Mouse (Mus musculus) stomach, embryonic 15.5 days (tissue): ENCODE measurements around the gene Rcor1. TPM values are rescaled to one million over a fixed set of nuclear protein-coding genes. Genes with fewer than 3 reads are reported as not detected.

ENCODE experiments used
- ATAC-seq: fragments of 200-750 bp; cut with Nextera tagmentation; 2 replicates; pipeline ENCODE4 v1.8.0; 2017; ENCODE audit warnings: low read depth, moderate number of reproducible peaks, moderate TSS enrichment; ENCODE audit not compliant: insufficient read depth, low FRiP score
- H3K27ac ChIP-seq: fragments of 300-500 bp; sonication (generic); 2 replicates; pipeline ENCODE4 v1.5.1; 2015; ENCODE audit warnings: mild to moderate bottlenecking, inconsistent platforms
- H3K27me3 ChIP-seq: fragments of 300-500 bp; sonication (generic); replicated peaks from 2 replicates; pipeline ENCODE4 v1.6.1; 2015; ENCODE audit warnings: inconsistent platforms
- H3K36me3 ChIP-seq: fragments of 300-500 bp; sonication (generic); 2 replicates; pipeline ENCODE4 v1.6.1; 2015; ENCODE audit warnings: inconsistent platforms
- H3K4me1 ChIP-seq: fragments of 300-500 bp; sonication (generic); 2 replicates; pipeline ENCODE4 v1.6.1; 2015; ENCODE audit warnings: inconsistent platforms
- H3K4me2 ChIP-seq: fragments of 300-500 bp; sonication (generic); 2 replicates; pipeline ENCODE4 v1.6.1; 2015; ENCODE audit warnings: mild to moderate bottlenecking, inconsistent platforms
- H3K4me3 ChIP-seq: fragments of 300-500 bp; sonication (generic); replicated peaks from 2 replicates; pipeline ENCODE4 v1.5.1; 2015; ENCODE audit warnings: inconsistent platforms
- H3K9ac ChIP-seq: fragments of 300-500 bp; sonication (generic); 2 replicates; pipeline ENCODE4 v1.6.1; 2015; ENCODE audit warnings: inconsistent platforms
- H3K9me3 ChIP-seq: fragments of 300-500 bp; sonication (generic); 2 replicates; pipeline ENCODE4 v1.6.1; 2016; ENCODE audit warnings: inconsistent platforms
- WGBS: fragments of 180-500 bp; shearing (Covaris S2); methylation state at CpG from one replicate; pipeline ENCODE4 v1.1.7; 2015; 5-methylcytosine and 5-hydroxymethylcytosine counted together
- polyA plus RNA-seq: library from polyadenylated mRNA; unstranded; fragments of >200 nt; fragmentation: Nextera tagmentation; extraction: Ambion mirVana; gene quantifications from 2 replicates; pipeline ENCODE4 v1.2.1, GENCODE M21; 2015

Gene Rcor1
- polyA plus RNA-seq, 1 experiment from 2014 or later = 12.3 TPM

DNA sequence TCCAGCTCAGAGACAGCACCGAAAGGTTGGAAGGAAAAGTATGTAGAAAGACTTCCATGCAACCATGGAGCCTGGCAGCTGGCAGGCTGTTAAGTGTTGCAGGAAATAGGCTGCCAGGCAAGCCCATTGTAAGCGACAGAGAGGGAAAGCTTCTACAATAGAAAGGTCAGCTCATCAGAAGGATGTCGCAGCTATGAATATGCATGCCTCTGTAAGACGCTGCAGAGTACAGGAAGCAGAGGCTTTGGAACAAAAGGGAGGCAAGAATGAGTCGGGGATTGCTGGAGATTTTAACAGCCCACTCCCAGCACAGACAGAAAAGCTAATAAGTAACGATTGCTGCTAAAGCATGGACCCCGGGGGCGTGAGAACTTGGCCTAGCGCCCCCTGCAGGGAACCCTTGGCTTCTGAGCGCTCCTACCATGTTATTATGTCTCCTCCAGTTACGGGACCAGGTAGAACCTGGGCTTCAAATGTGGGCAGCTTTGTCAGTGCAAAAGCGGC, 103.9 kb downstream of the Rcor1 start:
- ATAC-seq = peak; percentile 11; the same call in 1 of the 2 replicates
- H3K27me3 ChIP-seq = no peaks in the 10 kb centered on the region
- no peaks in the 10 kb centered on the region for H3K36me3 ChIP-seq
- no peak overlapping the region for H3K9ac ChIP-seq
- no peak overlapping the region for H3K4me3 ChIP-seq
- no peak overlapping the region for H3K27ac ChIP-seq
- 0 out of 2 replicates have a peak overlapping the region, but pooled peaks have one; percentile 6 for H3K4me2 ChIP-seq
- WGBS = 25% methylated on average over 12 of the region's 12 CpGs
- no peaks in the 10 kb centered on the region for H3K9me3 ChIP-seq
- H3K4me1 ChIP-seq = peaks cover 23% of the 10 kb centered on the region; the same call in 1 of the 2 replicates

DNA sequence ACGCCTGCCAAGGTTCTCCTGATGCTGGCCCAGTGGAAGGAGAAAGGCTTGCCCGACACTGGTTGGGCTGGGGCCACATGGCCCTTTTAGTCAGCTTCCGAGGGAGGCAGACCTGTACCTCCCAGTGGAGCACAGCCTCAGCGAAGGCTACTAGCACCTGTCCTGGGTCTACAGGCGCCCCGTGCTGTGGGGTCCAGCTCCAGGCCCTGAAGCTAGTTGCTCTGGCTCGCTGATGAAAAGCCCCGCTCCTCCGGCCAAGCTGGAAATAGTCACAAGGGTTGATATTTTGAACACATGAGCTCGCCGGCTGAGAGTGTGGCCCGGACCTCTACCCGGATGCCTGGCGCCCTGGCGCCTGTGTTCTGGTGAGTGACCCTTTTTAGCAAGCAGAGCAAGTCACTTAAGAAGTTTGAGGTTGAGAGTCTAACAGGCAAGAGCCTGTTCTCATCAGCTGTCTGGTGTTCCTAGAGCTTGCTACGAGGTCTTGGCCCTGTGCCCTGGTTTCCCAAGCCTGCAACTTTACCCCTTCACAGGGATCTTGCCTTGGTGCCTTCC, 104.4 kb downstream of the Rcor1 start:
- Histone ChIP-seq H3K36me3 (no peaks in the 10 kb centered on the region), H3K4me1 (peaks cover 23% of the 10 kb centered on the region; the same call in 1 of the 2 replicates), H3K9ac (no peak overlapping the region), H3K4me2 (0 out of 2 replicates have a peak overlapping the region, but pooled peaks have one; percentile 6), H3K9me3 (no peaks in the 10 kb centered on the region), H3K4me3 (no peak overlapping the region), H3K27ac (no peak overlapping the region), H3K27me3 (no peaks in the 10 kb centered on the region)
- 66% methylated on average over 16 of the region's 16 CpGs for whole genome bisulfite sequencing
- 0 out of 2 replicates have a peak, but pooled peaks have one; percentile 11 for ATAC-seq

DNA sequence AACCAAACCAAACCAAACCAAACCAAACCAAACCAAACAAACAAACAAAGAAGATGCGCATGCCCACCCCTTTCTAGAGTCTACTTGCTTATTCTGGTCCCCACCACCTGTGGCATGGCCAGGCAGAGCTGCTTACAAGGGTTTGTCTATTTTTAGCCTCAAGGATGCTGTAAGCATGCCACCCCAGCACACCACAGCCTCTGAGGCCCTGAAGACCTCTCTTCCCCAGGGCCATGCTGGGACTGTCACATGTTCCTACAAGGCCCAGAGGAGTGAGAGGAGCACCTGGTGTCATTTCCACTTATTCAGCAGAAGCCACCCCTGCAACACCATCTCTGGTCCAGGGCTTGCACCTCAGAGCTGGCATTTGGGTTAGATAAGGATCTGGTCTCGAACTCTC, 105.4 kb downstream of the Rcor1 start:
- Histone ChIP-seq H3K9me3 (no peaks in the 10 kb centered on the region), H3K27ac (no peak overlapping the region), H3K36me3 (no peaks in the 10 kb centered on the region), H3K4me1 (peaks cover 23% of the 10 kb centered on the region; the same call in 1 of the 2 replicates), H3K27me3 (no peaks in the 10 kb centered on the region), H3K4me2 (no peak overlapping the region), H3K4me3 (no peak overlapping the region), H3K9ac (no peak overlapping the region)
- WGBS = 82% methylated on average over 2 of the region's 2 CpGs
- no peak for ATAC-seq

DNA sequence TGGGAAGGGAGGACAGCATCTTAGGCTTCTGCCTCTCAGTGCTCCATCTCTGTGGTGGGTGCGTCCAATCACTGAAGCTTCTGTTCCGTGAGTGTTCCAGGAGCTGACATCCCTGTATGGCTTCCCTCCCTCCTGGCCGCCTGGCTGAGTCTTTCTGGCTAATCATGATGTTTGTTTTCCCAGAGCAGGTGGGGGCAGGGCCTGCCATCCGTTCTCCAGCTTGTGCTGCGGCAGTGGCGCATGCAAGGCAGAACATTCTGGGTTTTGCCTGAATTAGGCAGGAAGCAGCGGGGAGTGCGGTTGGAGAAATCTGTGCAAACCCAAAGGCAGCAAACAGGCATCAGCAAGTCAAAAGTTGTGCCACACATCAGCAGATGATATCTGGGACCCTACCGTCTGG, 106.1 kb downstream of the Rcor1 start:
- H3K9me3 ChIP-seq = no peaks in the 10 kb centered on the region
- WGBS = 37% methylated on average over 9 of the region's 9 CpGs
- H3K27ac ChIP-seq = no peak overlapping the region
- H3K36me3 ChIP-seq = no peaks in the 10 kb centered on the region
- peaks cover 23% of the 10 kb centered on the region; the same call in 1 of the 2 replicates for H3K4me1 ChIP-seq
- H3K4me3 ChIP-seq = no peak overlapping the region
- no peaks in the 10 kb centered on the region for H3K27me3 ChIP-seq
- 0 out of 2 replicates have a peak, but pooled peaks have one; percentile 11 for ATAC-seq
- H3K9ac ChIP-seq = no peak overlapping the region
- H3K4me2 ChIP-seq = no peak overlapping the region

DNA sequence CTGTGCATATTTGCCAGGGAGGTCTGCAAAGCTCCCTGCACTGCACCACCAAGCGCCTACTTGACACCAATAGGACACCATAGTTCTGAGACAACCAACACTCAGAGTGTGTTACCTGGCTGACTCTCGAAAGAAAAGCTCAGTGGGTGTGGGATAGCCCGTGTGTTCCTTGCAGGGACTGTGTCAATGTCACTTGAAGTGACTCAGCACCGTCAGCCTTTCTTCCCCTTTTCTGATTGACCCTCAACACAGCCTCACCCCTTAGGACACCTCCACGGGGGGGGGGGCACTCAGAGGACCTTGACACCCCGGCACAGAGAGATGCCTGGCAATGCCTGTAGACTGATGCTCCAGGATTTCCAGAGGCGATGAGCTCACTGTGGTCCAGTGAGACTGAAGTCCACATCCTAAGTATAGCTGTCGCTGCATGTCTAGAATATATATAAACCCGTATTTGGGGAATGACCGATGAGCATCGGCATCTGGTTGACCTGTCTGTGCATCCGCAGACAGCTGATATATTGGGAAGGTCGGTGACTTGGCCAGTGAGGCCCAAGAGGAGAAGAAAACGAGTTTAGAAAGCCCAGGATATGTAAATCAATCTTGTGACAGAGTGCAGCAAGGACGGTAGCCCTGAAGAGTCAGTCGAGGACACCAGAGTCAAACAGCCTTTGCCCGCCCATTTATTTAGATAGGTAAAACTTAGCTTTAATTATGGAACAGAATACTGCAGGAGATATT, 110.5 kb downstream of the Rcor1 start:
- peaks cover 8% of the 10 kb centered on the region; the same call in 1 of the 2 replicates for H3K4me1 ChIP-seq
- WGBS = 54% methylated on average over 17 of the region's 17 CpGs
- ATAC-seq = no peak
- peak overlapping the region; percentile 24; the same call in 1 of the 2 replicates for H3K4me2 ChIP-seq
- no peaks in the 10 kb centered on the region for H3K27me3 ChIP-seq
- no peaks in the 10 kb centered on the region for H3K9me3 ChIP-seq
- H3K4me3 ChIP-seq = no peak overlapping the region
- H3K27ac ChIP-seq = no peak overlapping the region
- H3K36me3 ChIP-seq = no peaks in the 10 kb centered on the region
- no peak overlapping the region for H3K9ac ChIP-seq

DNA sequence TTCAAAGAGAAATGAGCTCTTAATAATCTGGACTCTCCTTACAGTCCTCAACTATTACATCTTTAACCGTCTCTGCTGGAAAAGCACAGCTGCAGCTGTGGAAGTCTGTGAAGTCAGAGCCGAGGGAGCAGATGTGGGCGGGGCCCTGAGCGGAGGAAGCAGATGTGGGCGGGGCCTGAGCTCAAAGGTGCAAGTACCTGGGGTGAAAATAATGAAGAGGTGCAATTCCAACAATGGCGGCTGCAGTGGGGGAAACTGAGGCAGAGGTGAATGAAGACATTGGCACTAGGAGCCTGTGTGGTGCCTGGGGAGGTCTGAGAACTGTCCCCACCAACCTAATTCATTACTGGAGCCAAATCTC, 111.1 kb downstream of the Rcor1 start:
- WGBS = 6% methylated on average over 6 of the region's 6 CpGs
- Histone ChIP-seq H3K4me2 (peak overlapping the region; percentile 24; the same call in 1 of the 2 replicates), H3K27me3 (no peaks in the 10 kb centered on the region), H3K36me3 (no peaks in the 10 kb centered on the region), H3K4me3 (no peak overlapping the region), H3K9ac (no peak overlapping the region), H3K4me1 (peaks cover 4% of the 10 kb centered on the region; the same call in 1 of the 2 replicates), H3K27ac (no peak overlapping the region), H3K9me3 (no peaks in the 10 kb centered on the region)
- ATAC-seq = no peak; the same call in 1 of the 2 replicates

DNA sequence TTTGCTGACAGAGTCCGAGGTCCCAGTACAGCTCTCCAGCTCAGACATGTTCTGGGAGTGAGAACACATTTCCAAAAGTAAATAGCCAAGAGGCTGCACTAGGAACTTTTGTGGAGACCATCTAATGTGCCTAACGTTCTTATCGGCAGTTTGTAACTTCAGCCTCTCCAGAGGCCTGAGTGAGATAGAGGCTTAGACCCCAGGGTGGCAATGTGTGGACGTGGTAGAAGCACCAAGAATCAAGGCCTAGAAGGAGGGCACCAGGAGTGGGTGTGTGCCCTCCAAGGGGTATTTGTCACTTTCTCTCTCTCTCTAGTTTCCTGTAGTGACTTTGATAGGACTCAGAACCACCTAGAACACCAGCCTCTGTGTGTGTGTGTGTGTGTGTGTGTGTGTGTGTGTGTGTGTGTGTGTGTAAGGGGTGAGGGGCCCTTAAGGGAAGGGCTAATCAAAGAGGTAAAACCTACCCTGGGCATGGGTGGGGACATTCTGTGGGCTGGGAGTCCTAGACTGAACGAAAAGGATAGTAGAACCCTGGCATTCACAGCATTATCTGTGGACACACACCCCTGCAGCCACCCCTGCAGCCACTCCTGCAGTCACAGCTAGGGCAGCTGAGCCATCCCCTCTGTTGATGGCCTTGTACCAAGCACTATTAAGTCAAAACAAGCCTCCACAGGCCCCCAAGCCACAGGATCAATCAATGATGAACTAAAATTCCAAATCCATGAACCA, 112.4 kb downstream of the Rcor1 start:
- no peak overlapping the region for H3K27ac ChIP-seq
- peak; percentile 45; the same call in 1 of the 2 replicates for ATAC-seq
- no peaks in the 10 kb centered on the region for H3K27me3 ChIP-seq
- H3K9ac ChIP-seq = no peak overlapping the region
- H3K9me3 ChIP-seq = no peaks in the 10 kb centered on the region
- H3K4me1 ChIP-seq = no peaks in the 10 kb centered on the region
- H3K36me3 ChIP-seq = no peaks in the 10 kb centered on the region
- H3K4me2 ChIP-seq = no peak overlapping the region
- WGBS = 70% methylated on average over 5 of the region's 5 CpGs
- no peak overlapping the region for H3K4me3 ChIP-seq

DNA sequence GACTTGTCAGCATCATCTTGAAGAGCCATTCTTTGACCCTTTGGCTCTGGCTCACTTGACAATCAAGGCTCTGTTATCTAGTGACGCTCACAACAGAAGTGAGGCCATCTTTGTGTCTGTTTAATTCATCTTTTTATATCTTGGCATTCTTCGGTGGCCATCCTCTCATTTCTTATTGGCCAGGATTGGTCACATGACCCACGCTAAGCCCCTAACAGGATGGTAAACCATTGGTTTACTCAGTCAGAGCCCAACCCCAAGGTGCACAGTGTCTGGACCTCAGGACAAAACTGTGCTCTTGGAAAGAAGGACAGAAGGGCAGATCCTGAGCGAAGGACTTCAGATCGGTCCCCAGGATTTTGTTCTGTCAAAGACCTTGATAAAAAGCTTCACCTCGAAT, 113.4 kb downstream of the Rcor1 start:
- Histone ChIP-seq H3K9me3 (no peaks in the 10 kb centered on the region), H3K36me3 (no peaks in the 10 kb centered on the region), H3K27ac (no peak overlapping the region), H3K4me2 (no peak overlapping the region), H3K27me3 (no peaks in the 10 kb centered on the region), H3K4me3 (no peak overlapping the region), H3K9ac (no peak overlapping the region), H3K4me1 (no peaks in the 10 kb centered on the region)
- WGBS = 84% methylated on average over 6 of the region's 6 CpGs
- no peak for ATAC-seq

DNA sequence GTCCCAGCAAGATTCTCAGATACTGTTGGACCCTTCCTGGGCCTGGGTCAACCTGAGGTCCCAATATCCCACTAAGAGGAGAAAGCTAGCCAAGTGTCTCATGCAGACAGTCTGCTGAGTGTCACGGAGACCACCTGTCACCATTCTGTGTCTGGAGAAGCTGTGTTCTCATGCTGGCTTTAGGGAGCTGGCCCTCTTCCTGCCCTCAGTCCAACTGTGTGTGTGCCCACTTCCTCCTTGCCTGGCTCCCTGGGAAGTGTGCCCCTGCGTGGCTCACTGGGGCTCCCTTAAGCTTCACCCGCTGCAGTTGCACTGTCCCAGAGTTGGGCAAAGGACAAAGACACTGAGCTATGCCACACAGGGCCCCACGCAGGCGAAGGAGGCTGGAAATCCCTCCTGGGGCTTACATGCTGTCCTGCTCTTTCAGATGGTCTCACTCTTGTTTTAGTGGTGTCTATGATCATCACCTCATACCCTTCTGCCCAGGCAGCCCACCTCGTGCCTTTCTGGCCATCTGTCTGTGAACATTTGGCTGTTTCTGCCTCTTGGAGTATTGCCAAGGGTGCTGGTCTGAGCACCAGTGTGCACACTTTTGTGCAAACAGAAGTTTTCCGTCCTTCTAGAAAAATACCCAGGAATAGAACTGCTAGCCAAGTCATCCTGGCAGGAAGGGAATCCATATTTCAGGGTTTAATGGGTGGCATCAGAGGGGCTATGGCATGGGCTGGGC, 114.0 kb downstream of the Rcor1 start:
- no peak overlapping the region for H3K4me2 ChIP-seq
- 67% methylated on average over 7 of the region's 7 CpGs for WGBS
- H3K4me3 ChIP-seq = no peak overlapping the region
- no peaks in the 10 kb centered on the region for H3K36me3 ChIP-seq
- ATAC-seq = no peak
- no peaks in the 10 kb centered on the region for H3K4me1 ChIP-seq
- no peak overlapping the region for H3K9ac ChIP-seq
- H3K9me3 ChIP-seq = no peaks in the 10 kb centered on the region
- no peak overlapping the region for H3K27ac ChIP-seq
- H3K27me3 ChIP-seq = no peaks in the 10 kb centered on the region

DNA sequence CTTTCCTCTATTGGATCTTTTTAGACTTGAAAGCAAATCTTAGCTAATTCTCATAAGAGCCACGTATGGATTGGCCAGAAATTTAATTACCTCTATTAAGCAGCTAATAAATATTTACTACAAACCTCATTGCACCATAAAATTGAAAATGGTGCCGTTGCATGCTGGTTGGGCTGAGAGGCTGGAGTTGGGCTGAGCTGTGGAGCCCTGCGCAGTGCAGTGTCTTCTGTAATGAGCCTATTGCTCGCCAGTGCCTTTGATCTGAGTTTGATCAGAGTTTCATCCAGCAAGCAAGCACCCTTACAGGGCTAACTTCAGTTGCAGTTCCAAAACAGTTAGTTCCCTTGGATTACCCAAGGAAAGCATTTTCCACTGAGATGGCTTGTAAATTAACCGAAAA, 114.8 kb downstream of the Rcor1 start:
- Histone ChIP-seq H3K9me3 (no peaks in the 10 kb centered on the region), H3K27me3 (no peaks in the 10 kb centered on the region), H3K9ac (no peak overlapping the region), H3K27ac (no peak overlapping the region), H3K4me2 (no peak overlapping the region), H3K4me3 (no peak overlapping the region), H3K4me1 (no peaks in the 10 kb centered on the region), H3K36me3 (no peaks in the 10 kb centered on the region)
- WGBS = 65% methylated on average over 5 of the region's 5 CpGs
- ATAC-seq = no peak

DNA sequence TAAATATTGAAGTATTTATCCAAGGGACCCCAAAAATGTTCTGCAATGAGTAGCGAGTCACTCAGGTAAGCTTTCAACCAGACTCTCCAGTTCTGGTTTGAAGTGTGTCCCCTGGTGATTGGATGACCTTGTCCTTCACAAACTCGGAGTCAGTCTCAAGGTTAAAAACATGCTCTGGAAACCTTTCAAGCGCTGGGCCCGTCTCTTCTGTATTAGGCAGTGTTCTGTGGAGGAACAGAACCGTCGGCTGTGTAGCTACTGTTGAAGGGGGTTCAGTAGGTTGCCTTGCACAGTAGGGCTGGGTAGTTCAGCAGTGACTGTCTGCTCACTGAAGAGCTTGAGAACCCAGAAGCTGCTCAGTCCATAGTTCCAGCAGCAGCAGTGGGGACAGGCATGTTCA, 115.5 kb downstream of the Rcor1 start:
- H3K9ac ChIP-seq = no peak overlapping the region
- H3K4me2 ChIP-seq = no peak overlapping the region
- ATAC-seq = no peak
- no peak overlapping the region for H3K4me3 ChIP-seq
- H3K27ac ChIP-seq = no peak overlapping the region
- H3K36me3 ChIP-seq = no peaks in the 10 kb centered on the region
- no peaks in the 10 kb centered on the region for H3K4me1 ChIP-seq
- no peaks in the 10 kb centered on the region for H3K27me3 ChIP-seq
- WGBS = 78% methylated on average over 6 of the region's 6 CpGs
- H3K9me3 ChIP-seq = no peaks in the 10 kb centered on the region
